Comparison of ENCODE assay signal across 8 mouse cellular contexts in genomic region chr3:129725592-129725991, GRCm38 (mm10). TPM values are rescaled to one million over a fixed set of nuclear protein-coding genes. Genes with fewer than 3 reads are reported as not detected.
DNase-seq lines count a peak whose midpoint lies in the region; ATAC-seq and TF ChIP-seq lines count a peak whose summit lies in the region.

No protein-coding gene starts in this region.

- H3K36me3 ChIP-seq in kidney, adult 2 months (ENCODE audit: control insufficient read depth, insufficient read depth, low read length) = no peaks in the 10 kb centered on the region
- no peaks in the 10 kb centered on the region for H3K36me3 ChIP-seq in embryonic facial prominence, embryonic 12.5 days
- H3K36me3 ChIP-seq in hindbrain, embryonic 15.5 days = no peaks in the 10 kb centered on the region
- no peaks in the 10 kb centered on the region for H3K36me3 ChIP-seq in midbrain, embryonic 15.5 days (replicated peaks)

- H3K27me3 ChIP-seq in kidney, adult 2 months (replicated peaks; ENCODE audit: control insufficient read depth, insufficient read depth, low read length) = no peaks in the 10 kb centered on the region
- H3K27me3 ChIP-seq in embryonic facial prominence, embryonic 12.5 days = no peaks in the 10 kb centered on the region
- H3K27me3 ChIP-seq in hindbrain, embryonic 15.5 days = no peaks in the 10 kb centered on the region
- H3K27me3 ChIP-seq in midbrain, embryonic 15.5 days (replicated peaks) = no peaks in the 10 kb centered on the region

- DNase-seq in kidney, adult 2 months = no peak
- no peak for DNase-seq in kidney, adult 8-10 months
- DNase-seq in ovary, postnatal 10 days (ENCODE audit: low spot score) = no peak
- no peak for DNase-seq in right cerebral cortex, postnatal 4 days
- DNase-seq in spleen, adult 12 weeks (ENCODE audit: low spot score) = no peak

- peak overlapping the region; percentile 71 for H3K4me2 ChIP-seq in embryonic facial prominence, embryonic 12.5 days (replicated peaks)
- peak overlapping the region; percentile 70 for H3K4me2 ChIP-seq in hindbrain, embryonic 15.5 days
- peak overlapping the region; percentile 71 for H3K4me2 ChIP-seq in midbrain, embryonic 15.5 days

- no peak overlapping the region for H3K4me3 ChIP-seq in kidney, adult 2 months (ENCODE audit: insufficient read depth, low read depth, low read length)
- peak overlapping the region; percentile 46 for H3K4me3 ChIP-seq in embryonic facial prominence, embryonic 12.5 days
- peak overlapping the region; percentile 51 for H3K4me3 ChIP-seq in hindbrain, embryonic 15.5 days
- H3K4me3 ChIP-seq in midbrain, embryonic 15.5 days = peak overlapping the region; percentile 57

- WGBS in kidney, adult 2 months = 59% methylated on average over 5 of the region's 5 CpGs
- WGBS in embryonic facial prominence, embryonic 12.5 days = 67% methylated on average over 5 of the region's 5 CpGs
- WGBS in hindbrain, embryonic 15.5 days = 65% methylated on average over 5 of the region's 5 CpGs
- 67% methylated on average over 5 of the region's 5 CpGs for WGBS in midbrain, embryonic 15.5 days

- no peak for ATAC-seq in embryonic facial prominence, embryonic 12.5 days (ENCODE audit: insufficient number of reproducible peaks, insufficient read depth, low FRiP score, low TSS enrichment)
- ATAC-seq in hindbrain, embryonic 15.5 days (ENCODE audit: low FRiP score, low read depth) = peak; percentile 7; the same call in 1 of the 2 replicates
- peak; percentile 34 for ATAC-seq in midbrain, embryonic 15.5 days (replicated peaks)

- H3K27ac ChIP-seq in kidney, adult 2 months (ENCODE audit: insufficient read depth, low read depth, low read length) = no peak overlapping the region
- H3K27ac ChIP-seq in embryonic facial prominence, embryonic 12.5 days = no peak overlapping the region
- peak overlapping the region; percentile 89 for H3K27ac ChIP-seq in hindbrain, embryonic 15.5 days (replicated peaks)
- peak overlapping the region; percentile 87 for H3K27ac ChIP-seq in midbrain, embryonic 15.5 days

- H3K4me1 ChIP-seq in kidney, adult 2 months (ENCODE audit: control insufficient read depth, insufficient read depth, low read length) = no peaks in the 10 kb centered on the region; the same call in 1 of the 2 replicates
- peaks cover 3% of the 10 kb centered on the region; the same call in 1 of the 2 replicates for H3K4me1 ChIP-seq in embryonic facial prominence, embryonic 12.5 days
- H3K4me1 ChIP-seq in hindbrain, embryonic 15.5 days (replicated peaks) = peaks cover 11% of the 10 kb centered on the region
- H3K4me1 ChIP-seq in midbrain, embryonic 15.5 days = peaks cover 13% of the 10 kb centered on the region

- TF ChIP-seq CTCF in kidney, adult 2 months (conservative IDR thresholded peaks at IDR 0.05; ENCODE audit: insufficient read depth, insufficient read length, low read depth, low read length) = no peak

- no peak overlapping the region for H3K9ac ChIP-seq in embryonic facial prominence, embryonic 12.5 days
- peak overlapping the region; percentile 44; the same call in 1 of the 2 replicates for H3K9ac ChIP-seq in hindbrain, embryonic 15.5 days
- peak overlapping the region; percentile 40; the same call in 1 of the 2 replicates for H3K9ac ChIP-seq in midbrain, embryonic 15.5 days

- TF ChIP-seq POLR2A in kidney, adult 2 months (IDR thresholded peaks at IDR 0.05; ENCODE audit: low read depth, low read length) = peak; percentile 2

- no peaks in the 10 kb centered on the region for H3K9me3 ChIP-seq in embryonic facial prominence, embryonic 12.5 days
- H3K9me3 ChIP-seq in hindbrain, embryonic 15.5 days = no peaks in the 10 kb centered on the region
- no peaks in the 10 kb centered on the region for H3K9me3 ChIP-seq in midbrain, embryonic 15.5 days

RNA-seq across cellular contexts. Expression of gene Egf, which starts 29.5 kb away (rescaled TPM):
- 917 and 1,191 TPM in 2 replicates for polyA plus RNA-seq in kidney, adult 2 months (2012; rRNA removed)
- 2.0 and 2.7 TPM in 2 replicates for polyA plus RNA-seq in embryonic facial prominence, embryonic 12.5 days (2016; fragmentation: Nextera tagmentation; extraction: Ambion mirVana)
- polyA plus RNA-seq in hindbrain, embryonic 15.5 days (2015; fragmentation: Nextera tagmentation; extraction: Ambion mirVana) = 1.4 and 2.2 TPM in 2 replicates
- polyA plus RNA-seq in midbrain, embryonic 15.5 days (2015; fragmentation: Nextera tagmentation; extraction: Ambion mirVana) = 2.2 and 3.2 TPM in 2 replicates

Comparison
In these comparisons a context has a peak if more than half of its experiments do, and no peak if none do; other contexts are left out.
1. H3K27ac ChIP-seq: peak in hindbrain, embryonic 15.5 days (single experiment) and midbrain, embryonic 15.5 days (single experiment); none in kidney, adult 2 months (single experiment) and embryonic facial prominence, embryonic 12.5 days (single experiment).
2. RNA of gene Egf, which starts 29.5 kb away (polyA plus RNA-seq): 917 to 1,191 TPM in kidney, adult 2 months; 2.2 to 3.2 TPM in midbrain, embryonic 15.5 days, 1.4 to 2.2 TPM in hindbrain, embryonic 15.5 days and 2.0 to 2.7 TPM in embryonic facial prominence, embryonic 12.5 days; every median in the first group is over 100 times any median in the second.
3. Peak in every context shown above with its lines, with median percentiles within 50 percentile points of each other: H3K4me2 ChIP-seq.